Mouse (Mus musculus): ENCODE data around the gene Gm20388. TPM values are rescaled to one million over a fixed set of nuclear protein-coding genes. Genes with fewer than 3 reads are reported as not detected.
A peak's percentile ranks its signal among the peaks of the same experiment; 100 is the strongest.

Gm20388 gene
- polyA plus RNA-seq, 1 experiment: 59.3 TPM

DNA sequence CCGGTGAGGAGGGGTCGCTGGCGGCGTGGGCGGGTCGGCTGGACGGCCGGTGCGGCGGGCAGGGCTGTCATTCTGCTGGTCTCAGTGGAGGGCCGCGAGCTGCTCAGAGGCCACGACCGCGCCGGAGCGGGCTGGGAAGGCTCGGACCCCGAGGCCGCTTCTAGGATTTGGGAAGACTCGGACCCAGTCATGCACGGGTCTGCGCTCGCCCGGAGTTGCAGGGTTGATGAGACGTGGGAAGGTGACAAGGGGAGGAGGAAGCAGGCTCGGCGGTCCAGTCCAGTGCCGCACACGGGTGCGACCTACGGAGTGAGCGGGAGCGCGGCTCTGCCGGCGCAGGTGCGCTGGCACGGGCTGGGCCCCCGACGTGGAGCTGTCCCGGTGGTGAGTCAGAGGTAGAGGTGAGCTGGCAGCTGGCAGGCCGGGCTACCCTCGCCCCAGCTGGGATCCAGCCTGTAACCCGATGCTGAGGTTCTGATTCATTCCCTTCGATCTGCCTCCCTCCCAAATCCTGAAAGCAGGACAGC, 203.7 kb downstream of the Gm20388 start:
- TF ChIP-seq CTCF (IDR thresholded peaks at IDR 0.05; ENCODE audit: borderline replicate concordance, extremely low read depth, insufficient read depth, insufficient read length) (no peak), POLR2A (IDR thresholded peaks at IDR 0.05; ENCODE audit: borderline replicate concordance, extremely low read depth, insufficient read depth, insufficient read length, poor library complexity, severe bottlenecking) (no peak)

DNA sequence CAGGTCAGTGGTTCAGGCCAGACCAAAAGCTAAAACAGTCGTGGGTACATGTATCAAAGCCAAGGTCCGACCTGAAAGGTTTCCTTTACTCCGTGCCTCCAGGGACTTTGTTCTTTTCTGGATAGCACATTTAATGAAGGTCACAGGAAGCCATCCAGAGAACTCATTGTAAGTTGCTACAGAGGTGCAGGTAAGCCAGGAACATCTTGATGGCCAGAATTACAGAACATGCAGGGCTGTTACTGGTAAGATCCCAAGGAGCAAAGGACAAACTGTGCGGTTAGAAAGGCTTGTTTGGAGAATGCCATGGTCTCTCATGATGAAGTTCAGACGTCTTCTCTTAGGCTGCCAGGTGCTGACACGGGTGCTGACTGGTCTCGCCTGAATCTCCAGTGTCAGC, 206.0 kb downstream of the Gm20388 start:
- no peak for DNase-seq (ENCODE audit: low read depth)

More for the DNA sequence above, 203.7 kb downstream of the Gm20388 start:
- DNase-seq (ENCODE audit: low read depth): no peak

DNA sequence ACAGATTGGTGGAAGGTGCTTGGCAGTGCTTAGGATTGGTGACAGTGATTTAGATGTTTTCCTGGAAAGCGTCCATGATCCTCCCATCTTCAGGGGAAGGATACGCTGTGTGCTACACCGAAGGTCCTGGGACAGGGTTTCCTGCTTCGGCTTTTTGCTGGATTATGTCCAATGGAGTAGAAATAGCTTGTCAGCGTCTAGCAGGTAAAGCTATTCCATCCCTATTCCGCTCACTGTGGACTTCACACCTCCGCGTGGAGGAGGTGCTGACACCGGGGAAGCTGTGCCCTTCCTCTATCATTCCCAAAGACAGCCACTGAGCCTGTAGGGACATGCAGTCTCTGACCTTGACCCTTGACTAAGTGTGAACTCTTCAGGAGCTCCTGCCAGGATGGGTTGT, 207.5 kb downstream of the Gm20388 start:
- no peak for DNase-seq (ENCODE audit: low read depth)
- TF ChIP-seq CTCF (IDR thresholded peaks at IDR 0.05; ENCODE audit: borderline replicate concordance, extremely low read depth, insufficient read depth, insufficient read length) (no peak), POLR2A (IDR thresholded peaks at IDR 0.05; ENCODE audit: borderline replicate concordance, extremely low read depth, insufficient read depth, insufficient read length, poor library complexity, severe bottlenecking) (no peak)

More for the DNA sequence above, 206.0 kb downstream of the Gm20388 start:
- no peak for TF ChIP-seq CTCF (IDR thresholded peaks at IDR 0.05; ENCODE audit: borderline replicate concordance, extremely low read depth, insufficient read depth, insufficient read length)
- TF ChIP-seq POLR2A (IDR thresholded peaks at IDR 0.05; ENCODE audit: borderline replicate concordance, extremely low read depth, insufficient read depth, insufficient read length, poor library complexity, severe bottlenecking): no peak

- TF ChIP-seq CTCF (IDR thresholded peaks at IDR 0.05; ENCODE audit: borderline replicate concordance, extremely low read depth, insufficient read depth, insufficient read length) (no peak), POLR2A (IDR thresholded peaks at IDR 0.05; ENCODE audit: borderline replicate concordance, extremely low read depth, insufficient read depth, insufficient read length, poor library complexity, severe bottlenecking) (no peak)
- no peak for DNase-seq (ENCODE audit: low read depth)
Measured at GRCm38 (mm10) chr8:120118847-120119246, 208.2 kb downstream of the Gm20388 start.

- DNase-seq (ENCODE audit: low read depth): no peak
- TF ChIP-seq CTCF (IDR thresholded peaks at IDR 0.05; ENCODE audit: borderline replicate concordance, extremely low read depth, insufficient read depth, insufficient read length) (no peak), POLR2A (IDR thresholded peaks at IDR 0.05; ENCODE audit: borderline replicate concordance, extremely low read depth, insufficient read depth, insufficient read length, poor library complexity, severe bottlenecking) (no peak)
Measured at GRCm38 (mm10) chr8:120119429-120119828, 208.8 kb downstream of the Gm20388 start.

DNA sequence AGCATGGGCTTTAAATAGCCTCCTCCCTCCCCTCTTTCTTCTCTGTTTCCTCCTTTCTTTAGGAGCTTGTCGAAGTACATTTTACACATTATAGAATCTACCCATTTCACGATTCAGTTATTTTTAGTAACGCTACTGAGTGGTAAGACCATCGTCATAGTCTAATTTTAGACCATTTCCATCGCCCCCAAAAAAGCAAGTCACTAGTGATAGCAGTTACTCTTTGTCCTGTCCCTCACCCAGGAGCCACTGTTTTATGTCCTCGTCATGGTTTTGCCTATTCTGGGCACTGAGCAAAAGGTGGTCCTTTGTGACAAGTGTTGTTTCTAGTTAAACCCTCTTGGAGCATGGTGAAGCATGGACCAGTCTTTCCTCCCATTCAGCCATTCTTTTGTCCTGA, 209.3 kb downstream of the Gm20388 start:
- no peak for TF ChIP-seq POLR2A (IDR thresholded peaks at IDR 0.05; ENCODE audit: borderline replicate concordance, extremely low read depth, insufficient read depth, insufficient read length, poor library complexity, severe bottlenecking)
- TF ChIP-seq CTCF (IDR thresholded peaks at IDR 0.05; ENCODE audit: borderline replicate concordance, extremely low read depth, insufficient read depth, insufficient read length): no peak
- no peak for DNase-seq (ENCODE audit: low read depth)

DNA sequence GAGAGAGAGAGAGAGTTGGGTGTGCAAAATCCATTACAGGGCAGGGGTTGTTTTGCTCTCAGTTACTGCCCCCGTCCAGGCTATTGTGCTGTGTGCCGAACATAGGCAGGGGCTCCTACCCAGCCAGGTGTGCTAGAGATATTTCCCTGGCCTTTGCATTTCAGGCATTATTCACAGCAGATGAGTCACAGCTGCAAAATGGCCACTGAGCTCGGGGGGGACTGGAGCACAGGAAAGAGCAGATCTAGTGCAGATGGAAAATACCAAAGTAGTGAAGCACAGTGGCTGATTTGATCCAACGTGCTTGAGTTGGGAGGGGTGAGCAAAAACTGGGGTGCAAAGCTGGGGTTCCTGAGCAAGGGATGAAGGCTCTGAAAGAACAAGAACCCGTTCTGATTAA, 210.3 kb downstream of the Gm20388 start:
- DNase-seq (ENCODE audit: low read depth): no peak
- no peak for TF ChIP-seq CTCF (IDR thresholded peaks at IDR 0.05; ENCODE audit: borderline replicate concordance, extremely low read depth, insufficient read depth, insufficient read length)
- no peak for TF ChIP-seq POLR2A (IDR thresholded peaks at IDR 0.05; ENCODE audit: borderline replicate concordance, extremely low read depth, insufficient read depth, insufficient read length, poor library complexity, severe bottlenecking)

GRCm38 (mm10) chr8:120124261-120124660, 213.6 kb downstream of the Gm20388 start:
- TF ChIP-seq CTCF (IDR thresholded peaks at IDR 0.05; ENCODE audit: borderline replicate concordance, extremely low read depth, insufficient read depth, insufficient read length): no peak
- TF ChIP-seq POLR2A (IDR thresholded peaks at IDR 0.05; ENCODE audit: borderline replicate concordance, extremely low read depth, insufficient read depth, insufficient read length, poor library complexity, severe bottlenecking): no peak
- DNase-seq (ENCODE audit: low read depth): no peak

GRCm38 (mm10) chr8:120124836-120125389, 214.3 kb downstream of the Gm20388 start:
- no peak for TF ChIP-seq CTCF (IDR thresholded peaks at IDR 0.05; ENCODE audit: borderline replicate concordance, extremely low read depth, insufficient read depth, insufficient read length)
- peak; percentile 76 for DNase-seq (ENCODE audit: low read depth)

DNA sequence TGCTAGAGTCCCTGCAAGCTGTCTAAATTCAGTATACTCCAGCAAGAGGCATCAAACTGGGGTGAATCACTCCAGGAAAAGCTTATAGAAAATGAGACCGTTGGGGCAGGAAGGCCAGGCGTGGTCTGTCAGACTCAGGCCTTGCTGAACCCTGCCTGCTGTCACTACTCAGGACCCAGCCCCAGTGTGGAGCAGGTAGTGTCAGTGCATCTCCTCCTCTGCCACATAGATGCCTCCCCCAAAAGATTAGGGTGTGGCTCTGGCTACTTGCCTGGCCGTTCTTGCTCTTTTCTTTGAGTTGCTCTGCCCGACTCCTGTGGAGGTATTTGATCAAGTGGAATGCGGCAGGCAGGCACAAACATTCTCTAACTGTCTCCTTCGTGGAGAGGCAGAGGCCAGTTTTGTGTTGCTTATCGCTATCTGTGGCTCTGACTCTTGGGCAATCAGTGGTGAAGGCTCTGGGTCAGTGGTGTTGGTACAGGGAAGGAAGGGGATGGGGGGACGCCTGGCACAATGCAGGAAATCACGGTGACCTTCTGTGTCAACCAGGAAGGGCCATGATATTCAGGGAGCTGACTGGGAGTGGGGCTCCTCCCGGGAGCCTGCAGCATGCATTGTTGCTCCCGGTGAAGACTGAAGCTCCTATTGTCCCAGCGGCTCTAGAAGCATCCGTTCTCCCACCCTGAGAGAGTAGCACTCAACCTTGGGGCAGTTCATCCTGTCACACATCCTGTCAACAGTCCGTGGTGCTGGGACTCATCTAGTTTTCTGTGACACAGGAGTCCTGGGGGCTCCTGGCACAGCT, 215.9 kb downstream of the Gm20388 start:
- TF ChIP-seq POLR2A (IDR thresholded peaks at IDR 0.05; ENCODE audit: borderline replicate concordance, extremely low read depth, insufficient read depth, insufficient read length, poor library complexity, severe bottlenecking): no peak
- no peak for TF ChIP-seq CTCF (IDR thresholded peaks at IDR 0.05; ENCODE audit: borderline replicate concordance, extremely low read depth, insufficient read depth, insufficient read length)
- no peak for DNase-seq (ENCODE audit: low read depth)

DNA sequence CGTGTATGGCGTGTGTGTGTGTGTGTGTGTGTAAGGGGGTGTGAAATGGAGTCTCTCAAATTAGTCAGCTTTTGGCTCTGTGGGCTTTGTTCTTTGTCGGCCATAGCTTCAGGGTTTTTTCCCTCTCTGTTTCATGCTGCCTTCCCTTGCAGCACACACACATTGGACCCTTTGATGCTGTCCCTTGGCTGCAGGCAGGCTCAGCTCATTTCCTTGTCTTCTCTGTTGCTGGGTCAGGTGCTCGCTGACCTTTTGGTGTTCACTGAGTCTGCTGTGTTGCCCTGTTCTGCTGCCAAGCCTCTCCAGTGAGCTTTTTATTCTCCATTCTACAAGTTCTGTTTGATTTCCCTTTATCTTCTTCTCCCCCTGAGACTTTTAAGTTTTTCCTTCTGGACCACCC, 218.9 kb downstream of the Gm20388 start:
- no peak for TF ChIP-seq CTCF (IDR thresholded peaks at IDR 0.05; ENCODE audit: borderline replicate concordance, extremely low read depth, insufficient read depth, insufficient read length)
- peak; percentile 80 for DNase-seq (ENCODE audit: low read depth)

- TF ChIP-seq POLR2A (IDR thresholded peaks at IDR 0.05; ENCODE audit: borderline replicate concordance, extremely low read depth, insufficient read depth, insufficient read length, poor library complexity, severe bottlenecking) (no peak), CTCF (IDR thresholded peaks at IDR 0.05; ENCODE audit: borderline replicate concordance, extremely low read depth, insufficient read depth, insufficient read length) (no peak)
- DNase-seq (ENCODE audit: low read depth): no peak
Measured at GRCm38 (mm10) chr8:120131158-120131557, 220.5 kb downstream of the Gm20388 start.

Data from brain, embryonic 14.5 days (tissue).